Mouse (Mus musculus) natural killer cell, adult 2 months (primary cell): ENCODE data around the gene Olfr730.

Experiments
- DNase-seq, 2 experiments: peaks; one replicate each; pipeline ENCODE4 v3.0.0; 2022; ENCODE audit warnings: low spot score in 2 of 2

The Olfr730 gene

DNA sequence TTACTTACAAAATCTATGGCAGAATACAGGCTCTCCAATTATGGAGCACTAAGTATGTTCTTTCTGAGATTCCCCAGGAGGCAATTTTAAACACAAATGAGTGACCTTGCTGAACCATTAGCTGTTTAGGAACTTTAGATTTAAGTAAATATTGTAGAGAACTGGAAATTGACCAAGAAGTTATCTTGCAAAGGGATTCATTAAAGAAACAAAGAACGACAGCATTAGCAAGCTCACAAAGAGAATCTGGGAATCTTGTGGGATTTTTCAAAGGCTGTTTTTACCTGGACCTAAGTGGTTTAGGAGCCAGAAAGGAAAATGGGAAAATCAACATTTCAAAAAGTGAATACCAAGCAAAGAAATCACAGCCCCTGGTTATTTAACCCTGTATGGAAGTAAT is at the start of gene Olfr730:
Gene Olfr730 (minus strand): TSS at position 101 of the 400 bp plus-strand sequence.
- no peak for DNase-seq

DNA sequence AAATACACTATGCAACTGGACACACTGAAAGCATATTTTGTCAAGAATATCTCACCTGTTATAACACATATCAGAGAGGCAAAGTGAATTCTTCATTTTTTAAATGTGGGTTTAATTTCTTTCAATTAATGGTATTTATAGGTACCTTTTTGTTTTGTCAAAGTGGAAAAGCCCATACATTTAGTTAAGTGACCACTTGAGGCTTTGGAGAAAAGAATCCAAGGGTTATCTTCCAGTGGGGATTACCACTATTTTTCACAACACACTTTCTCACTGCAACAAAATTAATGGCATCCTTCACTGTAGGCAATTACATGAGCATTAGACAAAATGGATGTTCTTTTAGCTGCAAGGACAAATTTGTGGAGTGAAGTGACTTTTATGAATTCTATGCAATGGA is 35.2 kb downstream of the Olfr730 start, which contains the start of gene Olfr729:
Gene Olfr729 (minus strand): TSS at position 101 of the 400 bp plus-strand sequence.
- DNase-seq: no peak

GRCm38 (mm10) chr14:50142580-50142979 is 45.4 kb downstream of the Olfr730 start, which contains the start of gene Olfr728:
Gene Olfr728, minus strand, starts transcription at chr14:50142680.
- no peak for DNase-seq
